Mouse (Mus musculus) adrenal gland, adult (tissue): ENCODE measurements around the gene Fxyd2.

Experiments used
- DNase-seq, 2 experiments: peaks; one replicate each; pipeline ENCODE4 v3.0.0; 2022 to 2023; ENCODE audit warnings: low spot score in 1 of 2; ENCODE audit not compliant: inconsistent age in 2 of 2

Gene Fxyd2

GRCm38 (mm10) chr9:45422761-45423298 is 23.4 kb downstream of the Fxyd2 start:
- DNase-seq: no peak

- no peak for DNase-seq
Measured at GRCm38 (mm10) chr9:45426456-45426855, 27.0 kb downstream of the Fxyd2 start, which contains the start of gene Dscaml1. Gene Dscaml1 (plus strand): TSS chr9:45426628.

DNA sequence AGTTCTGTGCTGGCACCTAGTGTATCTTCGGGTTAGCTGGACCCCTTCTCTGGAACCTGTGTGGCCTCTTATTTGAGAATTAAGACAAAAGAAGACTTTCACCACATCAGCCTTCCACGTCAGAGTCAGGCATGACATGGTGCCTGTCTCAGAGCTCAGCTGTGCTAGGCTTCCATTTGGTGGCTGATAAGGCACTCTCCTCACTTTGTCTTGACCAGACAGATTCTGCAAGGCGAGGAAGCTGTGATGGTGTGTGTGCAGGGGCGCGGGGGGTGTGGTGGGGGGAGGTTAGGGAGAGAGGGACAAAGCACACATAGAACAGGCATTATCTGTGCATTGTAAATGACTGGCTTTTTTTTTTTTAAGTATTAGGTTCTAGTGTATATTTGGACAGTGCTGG is 29.9 kb downstream of the Fxyd2 start:
- DNase-seq: no peak

DNA sequence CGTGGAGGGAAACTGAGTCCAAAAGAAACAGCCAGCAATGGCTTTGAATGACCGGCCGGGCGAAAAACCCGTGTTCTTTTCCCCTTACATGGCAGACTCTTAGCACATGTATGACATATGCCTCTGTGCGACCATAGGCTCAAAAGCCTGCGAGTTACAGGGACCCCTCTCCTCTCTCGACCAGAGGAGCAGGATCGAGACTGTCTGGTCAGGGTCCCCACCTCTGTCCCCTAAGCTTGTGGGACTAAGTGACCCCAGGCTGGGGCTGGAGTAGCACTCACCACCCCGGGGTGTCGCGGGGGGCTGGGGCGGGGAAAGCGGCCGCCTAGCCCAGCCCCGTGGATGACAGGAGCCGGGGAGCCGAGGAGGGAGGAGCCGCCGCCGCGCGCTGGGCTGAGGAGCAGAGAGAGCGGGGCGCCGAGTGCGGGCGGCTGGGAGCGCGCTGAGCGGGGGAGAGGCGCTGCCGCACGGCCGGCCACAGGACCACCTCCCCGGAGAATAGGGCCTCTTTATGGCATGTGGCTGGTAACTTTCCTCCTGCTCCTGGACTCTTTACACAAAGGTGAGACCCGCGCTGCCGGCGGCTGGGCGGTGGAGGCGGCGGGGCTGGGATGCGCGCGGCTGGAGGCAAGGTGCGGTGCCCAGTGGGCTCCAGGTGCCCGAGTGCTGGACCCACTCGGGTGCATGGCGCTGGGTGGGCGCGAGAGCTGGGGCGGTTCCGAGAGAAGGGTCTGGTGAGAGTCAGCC is 30.7 kb downstream of the Fxyd2 start:
- peak in 1 of 2 experiments; percentile 35 for DNase-seq

GRCm38 (mm10) chr9:45430698-45430959 is 31.2 kb downstream of the Fxyd2 start:
- no peak for DNase-seq

DNA sequence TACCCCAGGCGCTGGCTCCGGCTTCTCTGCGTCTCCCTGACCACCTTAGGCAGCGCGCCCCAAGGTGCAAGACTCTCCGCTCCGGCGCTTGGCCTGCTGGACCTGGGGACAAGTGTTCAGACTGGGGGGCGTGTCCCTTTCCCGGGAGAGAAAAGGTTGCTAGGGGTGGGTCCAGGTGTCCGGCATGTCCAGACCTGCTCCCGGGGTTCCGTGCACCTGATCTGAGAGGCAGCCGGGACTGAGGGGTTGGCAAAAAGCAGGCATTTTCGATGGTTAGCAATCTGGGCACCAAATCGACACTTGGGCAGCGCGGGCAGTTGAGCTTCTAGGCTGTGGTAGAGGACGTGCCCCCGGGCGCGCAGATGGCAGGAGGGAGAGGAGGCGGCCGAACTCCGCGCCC is 31.7 kb downstream of the Fxyd2 start:
- no peak for DNase-seq

DNA sequence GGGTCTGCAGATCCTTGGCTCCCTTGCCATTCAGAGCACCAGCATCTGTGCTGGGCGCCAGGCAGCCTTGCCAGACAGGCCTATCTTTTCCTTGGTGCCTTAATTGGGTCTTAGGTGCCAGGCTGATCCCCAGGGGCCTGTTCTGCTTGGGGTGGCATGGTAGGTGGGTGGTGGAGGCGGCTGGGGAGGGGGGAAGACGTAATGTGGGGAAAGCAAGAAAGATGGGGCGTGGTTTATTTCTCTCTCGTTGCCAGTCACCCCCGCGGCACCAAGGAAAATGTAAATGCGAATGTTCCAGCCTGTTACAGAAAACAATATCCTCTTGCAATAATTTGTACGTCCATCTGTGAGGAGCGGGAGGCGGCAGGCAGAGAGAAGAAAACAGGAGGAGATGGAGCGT is 33.2 kb downstream of the Fxyd2 start:
- no peak for DNase-seq

DNA sequence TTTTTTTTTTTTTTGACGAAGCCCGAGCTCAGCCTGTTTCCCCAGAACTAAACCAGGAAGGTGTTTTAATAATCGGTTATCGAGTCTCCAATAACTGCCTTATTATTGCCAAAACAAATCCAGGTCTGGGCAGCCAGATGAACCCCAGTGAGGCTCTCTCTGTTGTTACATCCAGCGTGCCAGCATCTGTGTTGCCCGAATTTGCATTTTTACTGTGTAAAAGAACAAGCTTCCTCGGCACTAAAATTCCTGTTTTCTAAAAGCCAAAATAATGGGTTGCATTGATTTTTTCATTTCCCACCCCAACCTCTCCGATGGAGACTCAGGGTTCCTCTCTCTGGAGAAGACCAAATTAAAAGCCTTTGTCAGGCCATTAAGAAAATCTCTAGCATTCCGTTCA is 33.6 kb downstream of the Fxyd2 start:
- no peak for DNase-seq

DNA sequence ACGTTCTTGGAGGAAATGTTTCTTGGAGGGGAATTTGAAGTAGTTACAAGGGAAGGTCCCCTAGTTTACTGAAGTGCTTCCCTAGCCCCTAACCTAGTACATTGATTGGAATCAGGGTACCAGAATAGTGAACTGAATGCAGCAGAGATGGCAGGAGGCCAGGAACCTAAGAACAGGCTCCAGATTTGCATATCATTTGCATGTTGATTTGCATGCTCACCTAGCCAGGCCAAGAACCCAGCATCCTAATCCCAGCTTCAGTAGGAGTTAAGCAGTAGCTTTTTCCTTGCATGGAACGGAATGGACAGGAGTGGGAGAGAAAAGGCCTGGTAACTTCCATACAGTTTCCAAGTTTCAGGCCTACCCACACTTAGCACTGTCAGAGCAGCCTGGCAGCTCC is 34.7 kb downstream of the Fxyd2 start:
- no peak for DNase-seq

DNA sequence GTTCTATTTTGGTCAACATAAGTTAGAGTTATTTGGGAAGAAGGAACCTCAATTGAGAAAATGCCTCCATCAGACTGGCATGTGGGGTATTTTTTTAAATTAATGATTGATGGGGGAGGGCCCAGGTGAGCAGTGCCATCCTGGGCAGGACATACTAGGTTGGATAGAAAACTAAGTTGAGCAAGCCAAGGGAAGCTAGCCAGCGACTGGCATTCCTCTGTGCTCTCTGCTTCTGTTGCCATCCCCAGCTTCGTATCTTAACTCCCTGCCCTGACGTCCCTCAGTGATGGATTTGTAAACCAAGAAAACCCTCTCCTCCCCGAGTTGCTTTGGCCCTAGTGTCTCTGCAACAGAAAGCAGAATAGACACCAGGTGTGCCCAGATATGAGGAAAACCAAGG is 39.6 kb downstream of the Fxyd2 start:
- DNase-seq: no peak

DNA sequence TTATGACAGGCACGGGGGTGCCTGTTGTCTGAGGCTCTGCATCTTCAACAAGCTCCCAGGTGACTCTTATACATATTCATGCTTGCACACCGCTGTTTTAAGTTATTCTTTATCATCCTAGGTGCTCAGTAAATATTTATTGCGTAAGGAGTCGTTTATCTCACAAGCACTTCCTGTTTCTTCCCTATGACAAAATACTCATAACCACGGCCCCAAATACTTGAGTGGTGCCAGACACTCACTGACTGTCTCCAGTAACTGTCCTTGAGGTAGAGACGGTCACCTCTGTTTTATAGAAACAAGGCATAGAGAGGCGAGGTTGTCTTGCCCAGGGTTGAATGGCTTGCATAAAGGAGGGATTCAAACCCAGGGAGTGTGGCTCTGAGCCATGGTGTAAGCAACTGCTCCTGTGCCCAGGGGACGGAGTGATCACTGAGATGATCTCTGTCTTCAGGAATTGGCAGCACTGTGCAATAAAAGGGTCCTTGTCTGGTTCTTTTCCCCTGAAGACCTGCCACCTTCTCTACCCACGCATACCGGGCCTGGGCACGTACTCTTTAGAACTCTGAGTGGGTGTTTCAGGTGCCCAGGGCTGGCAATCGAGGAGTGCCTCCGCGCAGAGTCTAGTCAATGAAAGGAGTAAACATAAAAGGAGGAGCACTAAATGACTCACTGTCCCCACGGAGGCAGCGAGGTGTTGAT is 40.8 kb downstream of the Fxyd2 start:
- DNase-seq: no peak

DNA sequence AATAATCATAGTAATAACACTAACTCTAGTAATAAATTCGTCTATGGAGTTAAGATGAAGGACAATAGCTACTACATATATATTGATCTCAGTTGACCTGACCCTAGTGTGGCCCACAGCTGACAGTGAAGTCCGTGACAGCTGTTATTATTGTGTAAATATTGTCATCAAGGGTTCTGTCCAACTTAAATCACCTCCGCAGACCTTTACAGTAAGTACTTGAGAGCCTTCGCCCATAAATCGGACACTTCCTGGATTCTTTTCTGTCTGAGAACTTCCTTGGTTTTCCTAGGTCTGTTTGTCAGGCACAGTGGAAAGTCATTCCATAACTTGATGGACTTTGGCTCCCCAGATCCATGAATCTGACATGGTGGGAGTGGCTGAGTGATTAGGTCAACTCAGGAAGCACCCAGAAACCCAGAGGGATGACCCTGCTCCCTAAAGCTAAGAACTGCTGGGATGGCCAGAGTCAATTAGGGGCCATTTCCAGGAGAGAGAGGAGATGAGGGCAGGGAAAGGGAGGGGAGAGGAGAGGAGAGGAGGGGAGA is 44.9 kb downstream of the Fxyd2 start:
- no peak for DNase-seq

DNA sequence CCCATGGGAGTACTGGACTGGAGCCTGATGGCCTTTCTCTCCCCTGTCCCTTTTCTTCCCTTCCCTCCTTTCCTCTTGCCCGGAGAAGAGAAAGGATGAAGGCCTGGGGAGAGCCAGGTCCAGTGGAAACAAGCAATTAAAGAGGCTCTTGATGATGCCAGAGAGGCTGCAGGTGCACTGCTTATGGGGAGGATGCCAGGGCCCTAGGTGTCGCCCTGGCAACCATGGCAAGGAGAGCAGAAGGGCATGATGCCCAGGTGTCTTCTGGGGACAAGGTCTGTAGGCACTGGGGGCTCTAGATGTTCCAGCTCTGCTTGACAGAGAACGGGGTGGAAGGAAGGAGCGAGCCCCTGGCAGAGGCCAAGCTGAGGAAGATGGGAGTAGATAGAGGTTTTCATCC is 50.2 kb downstream of the Fxyd2 start:
- no peak for DNase-seq

DNA sequence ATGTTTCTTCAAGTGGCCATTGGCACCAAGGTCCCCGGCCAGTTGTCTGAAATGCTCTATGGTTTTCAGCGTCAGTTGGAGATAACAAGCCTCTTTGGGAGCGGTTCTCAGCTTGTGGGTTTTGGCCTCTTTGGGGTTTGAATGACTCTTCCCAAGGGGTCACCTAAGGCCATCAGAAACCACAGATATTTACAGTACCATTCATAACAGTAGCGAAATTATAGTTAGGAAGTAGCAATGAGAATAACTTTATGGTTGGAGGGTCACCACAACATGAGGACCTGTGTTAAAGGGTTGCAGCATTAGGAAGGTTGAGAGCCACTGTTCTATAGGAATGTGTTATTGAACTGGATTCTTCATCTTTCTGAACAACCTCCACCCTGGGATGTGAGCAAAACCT is 51.9 kb downstream of the Fxyd2 start:
- no peak for DNase-seq

DNA sequence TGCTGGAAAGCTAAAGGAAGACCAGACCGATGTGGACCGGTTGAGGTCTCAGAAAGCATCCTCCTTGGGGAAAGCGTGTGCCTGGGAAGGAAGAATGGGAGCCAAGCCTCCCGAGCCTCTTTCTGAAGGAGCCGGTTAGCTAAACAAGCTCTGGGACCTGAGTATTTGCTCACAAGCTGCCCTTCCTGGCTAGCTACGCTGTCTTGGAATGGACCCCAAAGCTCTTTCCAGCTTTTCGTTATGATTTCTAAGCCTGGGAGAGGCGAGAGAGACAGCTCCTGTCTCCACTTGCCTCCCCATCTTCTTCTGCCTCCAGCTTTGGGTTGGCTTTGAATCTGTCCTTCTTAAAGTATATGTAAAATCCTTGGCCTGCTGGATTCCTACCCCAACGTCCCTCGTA is 54.6 kb downstream of the Fxyd2 start:
- no peak for DNase-seq

- no peak for DNase-seq
Measured at GRCm38 (mm10) chr9:45454889-45455610, 55.6 kb downstream of the Fxyd2 start.

DNA sequence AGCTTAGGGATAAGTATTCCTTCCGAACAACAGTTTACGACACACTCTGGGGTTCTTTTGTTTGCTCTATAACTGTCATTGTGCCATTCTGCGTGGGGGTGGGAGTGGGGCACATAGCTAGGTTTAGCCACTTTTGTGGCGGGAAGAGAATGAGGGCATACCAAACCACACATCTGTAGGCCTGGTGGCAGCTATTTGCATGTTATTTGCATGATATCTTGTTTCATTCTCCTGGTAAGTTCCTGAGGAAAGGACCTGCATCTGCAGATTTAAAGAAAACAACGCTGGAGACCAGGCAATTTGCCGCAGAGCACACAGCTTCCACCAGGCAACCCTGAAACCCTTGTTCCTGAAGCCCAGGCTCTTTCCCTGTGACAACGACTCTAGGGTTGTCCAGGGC is 57.7 kb downstream of the Fxyd2 start:
- DNase-seq: no peak

GRCm38 (mm10) chr9:45458363-45458762 is 58.9 kb downstream of the Fxyd2 start:
- DNase-seq: no peak
